Mouse (Mus musculus): Measurements from ENCODE around the gene Fhod1. TPM values are rescaled to one million over a fixed set of nuclear protein-coding genes. Genes with fewer than 3 reads are reported as not detected.

Gene Fhod1
- polyA plus RNA-seq, 1 experiment = 33.6 TPM

DNA sequence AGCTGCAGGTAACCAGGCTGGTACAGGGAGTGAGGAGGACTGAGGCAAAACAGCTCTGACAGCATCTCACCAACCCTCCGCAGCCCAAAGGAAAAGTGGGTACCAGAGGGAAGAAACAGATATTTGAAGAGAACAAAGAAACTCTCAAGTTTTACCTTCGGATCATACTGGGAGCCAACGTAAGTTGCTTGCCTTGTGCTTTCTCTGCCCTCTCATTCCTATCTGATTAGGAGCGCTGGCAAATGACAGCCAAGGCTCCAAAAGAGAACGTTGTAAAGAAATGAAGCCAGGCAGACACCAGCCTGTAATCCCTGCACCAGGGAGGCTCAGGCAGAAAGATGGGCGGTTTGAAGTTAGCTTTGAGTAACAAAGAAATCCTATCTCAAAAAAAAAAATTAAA, 20.8 kb downstream of the Fhod1 start:
- Histone ChIP-seq H3K4me3 (ENCODE audit: control insufficient read depth, insufficient read depth, low read length) (peak overlapping the region; percentile 74), H3K27me3 (ENCODE audit: control insufficient read depth, insufficient read depth, low read length) (no peaks in the 10 kb centered on the region), H3K4me1 (replicated peaks; ENCODE audit: control insufficient read depth, insufficient read depth, low read length) (peaks cover 12% of the 10 kb centered on the region), H3K27ac (ENCODE audit: control insufficient read depth, insufficient read depth, low read length) (no peak overlapping the region), H3K36me3 (ENCODE audit: control insufficient read depth, insufficient read depth, low read length) (peaks cover 25% of the 10 kb centered on the region; the same call in 1 of the 2 replicates)
- DNase-seq = no peak
- WGBS = 45% methylated on average over 6 of the region's 6 CpGs
- TF ChIP-seq POLR2A (IDR thresholded peaks at IDR 0.05; ENCODE audit: control insufficient read depth, extremely low read depth, insufficient read depth, low read length, poor library complexity) (no peak), CTCF (IDR thresholded peaks at IDR 0.05; ENCODE audit: borderline replicate concordance, control insufficient read depth, extremely low read depth, insufficient read depth, low read length, poor library complexity) (no peak)

DNA sequence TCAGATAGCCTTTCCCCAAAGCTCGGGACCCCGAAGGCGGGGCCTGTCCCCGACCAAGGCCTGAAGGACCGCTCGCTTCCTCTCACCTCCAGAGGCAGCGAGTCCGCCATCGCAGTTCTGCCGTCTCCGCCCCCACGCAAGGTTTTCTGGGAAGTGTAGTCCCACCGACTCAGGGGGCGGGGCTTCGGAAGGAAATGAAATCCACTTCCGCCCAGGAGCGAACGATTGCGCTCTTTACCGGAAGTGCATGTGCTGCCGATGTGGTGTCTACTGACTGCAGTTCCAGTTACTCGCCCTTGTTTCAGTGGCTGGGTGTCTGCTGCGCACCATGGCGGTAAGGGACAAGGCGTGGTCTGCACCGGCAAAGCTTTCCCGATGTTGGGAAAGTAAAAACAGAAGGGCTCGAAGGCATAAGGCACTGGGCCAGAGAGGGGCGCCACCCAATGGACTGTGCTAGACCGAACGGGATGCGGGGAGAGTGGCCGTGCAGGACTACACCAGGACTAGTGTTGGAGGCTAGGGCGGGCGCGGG, 21.5 kb downstream of the Fhod1 start, which contains the start of the genes Lrrc29 and Tmem208:
TSS of gene Lrrc29 (minus strand) at position 138 of the 532 bp plus-strand sequence.
TSS of gene Tmem208 (plus strand) at position 214 of the 532 bp plus-strand sequence.
- no peaks in the 10 kb centered on the region for H3K27me3 ChIP-seq (ENCODE audit: control insufficient read depth, insufficient read depth, low read length)
- WGBS = under 1% methylated on average over 36 of the region's 36 CpGs
- peaks cover 12% of the 10 kb centered on the region for H3K4me1 ChIP-seq (replicated peaks; ENCODE audit: control insufficient read depth, insufficient read depth, low read length)
- TF ChIP-seq POLR2A (IDR thresholded peaks at IDR 0.05; ENCODE audit: control insufficient read depth, extremely low read depth, insufficient read depth, low read length, poor library complexity) = peak; percentile 79
- TF ChIP-seq CTCF (IDR thresholded peaks at IDR 0.05; ENCODE audit: borderline replicate concordance, control insufficient read depth, extremely low read depth, insufficient read depth, low read length, poor library complexity) = peak; percentile 63; the same call in 1 of the 2 replicates
- H3K36me3 ChIP-seq (ENCODE audit: control insufficient read depth, insufficient read depth, low read length) = peaks cover 25% of the 10 kb centered on the region; the same call in 1 of the 2 replicates
- DNase-seq = peak; percentile 99
- peak within 1 kb of the TSS; percentile 74 for H3K4me3 ChIP-seq (ENCODE audit: control insufficient read depth, insufficient read depth, low read length)
- H3K27ac ChIP-seq (ENCODE audit: control insufficient read depth, insufficient read depth, low read length) = peak within 1 kb of the TSS; percentile 23

DNA sequence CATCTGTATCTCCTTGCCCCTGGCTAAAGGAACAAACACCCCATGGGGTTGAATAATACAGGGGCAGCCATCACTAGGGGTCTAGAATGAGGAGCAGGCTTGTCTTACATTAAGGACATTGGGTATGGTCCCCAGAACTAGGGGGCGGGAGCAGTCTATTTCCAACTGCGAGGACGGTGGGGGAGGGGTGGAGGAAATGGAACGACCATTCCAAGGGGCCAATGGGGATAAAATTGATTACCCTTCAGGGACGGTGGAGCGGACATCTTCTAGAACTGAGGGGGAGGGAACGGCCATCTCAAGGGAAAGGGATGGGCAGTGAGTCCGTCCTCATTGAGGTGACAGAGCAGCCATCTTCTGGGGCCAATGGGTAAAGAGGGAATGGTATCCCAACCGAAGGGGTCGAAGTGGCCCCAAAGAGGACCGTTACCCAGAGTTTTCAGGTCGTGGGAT, 22.1 kb downstream of the Fhod1 start:
- Histone ChIP-seq H3K27me3 (ENCODE audit: control insufficient read depth, insufficient read depth, low read length) (no peaks in the 10 kb centered on the region), H3K27ac (ENCODE audit: control insufficient read depth, insufficient read depth, low read length) (no peak overlapping the region), H3K4me3 (ENCODE audit: control insufficient read depth, insufficient read depth, low read length) (peak overlapping the region; percentile 74), H3K4me1 (replicated peaks; ENCODE audit: control insufficient read depth, insufficient read depth, low read length) (peaks cover 12% of the 10 kb centered on the region), H3K36me3 (ENCODE audit: control insufficient read depth, insufficient read depth, low read length) (peaks cover 22% of the 10 kb centered on the region; the same call in 1 of the 2 replicates)
- DNase-seq = no peak
- 1% methylated on average over 12 of the region's 12 CpGs for WGBS
- TF ChIP-seq POLR2A (IDR thresholded peaks at IDR 0.05; ENCODE audit: control insufficient read depth, extremely low read depth, insufficient read depth, low read length, poor library complexity) = no peak

DNA sequence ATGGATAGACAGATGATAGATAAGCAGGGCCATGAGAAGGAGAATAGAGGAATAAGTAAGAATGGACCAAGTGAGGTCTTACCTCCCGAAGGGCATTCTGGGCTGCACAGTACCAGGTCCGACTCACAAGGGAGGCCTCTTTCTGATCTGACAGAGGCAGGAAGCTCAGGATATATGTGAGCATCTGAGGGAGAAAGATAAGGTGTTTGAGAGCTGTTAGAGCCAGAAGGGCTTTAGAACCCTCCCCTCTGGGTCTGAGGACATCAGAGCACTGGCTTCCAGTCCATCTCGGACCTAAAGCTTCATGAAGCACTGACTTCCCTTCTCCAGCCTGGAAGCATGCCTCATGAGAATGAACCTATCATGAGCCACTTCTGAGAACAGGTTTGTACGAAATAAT, 24.6 kb downstream of the Fhod1 start:
- TF ChIP-seq CTCF (IDR thresholded peaks at IDR 0.05; ENCODE audit: borderline replicate concordance, control insufficient read depth, extremely low read depth, insufficient read depth, low read length, poor library complexity) = no peak
- TF ChIP-seq POLR2A (IDR thresholded peaks at IDR 0.05; ENCODE audit: control insufficient read depth, extremely low read depth, insufficient read depth, low read length, poor library complexity) = no peak
- H3K27me3 ChIP-seq (ENCODE audit: control insufficient read depth, insufficient read depth, low read length) = no peaks in the 10 kb centered on the region
- H3K36me3 ChIP-seq (ENCODE audit: control insufficient read depth, insufficient read depth, low read length) = peaks cover 3% of the 10 kb centered on the region
- H3K4me1 ChIP-seq (replicated peaks; ENCODE audit: control insufficient read depth, insufficient read depth, low read length) = peaks cover 12% of the 10 kb centered on the region
- 97% methylated on average over 4 of the region's 4 CpGs for WGBS
- no peak overlapping the region for H3K4me3 ChIP-seq (ENCODE audit: control insufficient read depth, insufficient read depth, low read length)
- H3K27ac ChIP-seq (ENCODE audit: control insufficient read depth, insufficient read depth, low read length) = no peak overlapping the region
- DNase-seq = no peak

DNA sequence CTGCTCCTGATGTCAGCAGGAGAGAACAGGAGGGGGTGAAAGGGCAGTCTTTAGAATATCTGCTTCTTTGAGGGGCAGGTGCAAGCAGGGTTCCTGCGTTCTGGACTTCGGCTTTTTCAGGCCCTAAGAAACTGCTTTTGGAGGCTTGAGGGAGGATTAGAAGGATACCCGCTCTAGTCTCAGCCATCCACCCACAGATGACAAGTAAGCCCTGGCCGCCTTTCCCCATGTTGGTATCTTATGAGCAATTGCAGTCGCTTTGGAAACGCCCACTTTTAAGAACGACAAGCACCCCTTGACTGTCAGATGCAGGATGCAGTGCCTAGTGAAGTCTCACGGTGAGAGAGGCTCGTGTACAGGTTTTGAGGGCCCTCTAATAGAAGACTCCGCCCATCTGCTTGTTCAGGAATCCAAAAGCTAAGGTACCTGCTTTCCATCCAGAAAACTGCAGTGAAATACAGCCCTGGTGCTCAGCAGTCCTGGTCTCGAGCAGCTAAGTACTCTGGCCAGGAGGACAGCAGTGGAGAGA, 29.0 kb downstream of the Fhod1 start:
- no peak for TF ChIP-seq POLR2A (IDR thresholded peaks at IDR 0.05; ENCODE audit: control insufficient read depth, extremely low read depth, insufficient read depth, low read length, poor library complexity)
- H3K36me3 ChIP-seq (ENCODE audit: control insufficient read depth, insufficient read depth, low read length) = peaks cover 5% of the 10 kb centered on the region; the same call in 1 of the 2 replicates
- DNase-seq = no peak
- no peaks in the 10 kb centered on the region for H3K4me1 ChIP-seq (replicated peaks; ENCODE audit: control insufficient read depth, insufficient read depth, low read length)
- 95% methylated on average over 11 of the region's 11 CpGs for WGBS
- no peak overlapping the region for H3K4me3 ChIP-seq (ENCODE audit: control insufficient read depth, insufficient read depth, low read length)
- no peaks in the 10 kb centered on the region for H3K27me3 ChIP-seq (ENCODE audit: control insufficient read depth, insufficient read depth, low read length)
- no peak overlapping the region for H3K27ac ChIP-seq (ENCODE audit: control insufficient read depth, insufficient read depth, low read length)

DNA sequence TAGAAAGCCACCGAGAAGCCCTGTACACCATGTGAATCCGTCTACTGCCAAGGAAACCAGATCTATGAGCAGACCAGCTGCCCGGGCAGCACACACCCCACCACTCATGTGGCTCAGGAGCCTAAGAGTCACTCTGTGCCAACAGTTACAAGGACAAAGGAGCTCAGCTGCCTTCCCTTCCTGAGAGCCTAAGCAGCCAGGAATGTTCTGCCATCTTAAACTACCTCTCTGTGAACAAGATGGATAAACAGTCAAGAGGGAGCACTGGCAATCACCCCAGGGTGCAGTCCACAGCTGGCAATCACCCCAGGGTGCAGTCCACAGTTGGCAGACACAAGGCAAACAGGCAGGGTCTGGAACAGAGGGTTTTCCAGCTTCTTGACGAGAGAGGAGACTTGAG, 29.8 kb downstream of the Fhod1 start:
- H3K27me3 ChIP-seq (ENCODE audit: control insufficient read depth, insufficient read depth, low read length) = no peaks in the 10 kb centered on the region
- peaks cover 5% of the 10 kb centered on the region; the same call in 1 of the 2 replicates for H3K36me3 ChIP-seq (ENCODE audit: control insufficient read depth, insufficient read depth, low read length)
- H3K4me1 ChIP-seq (replicated peaks; ENCODE audit: control insufficient read depth, insufficient read depth, low read length) = no peaks in the 10 kb centered on the region
- 96% methylated on average over 4 of the region's 4 CpGs for WGBS
- no peak overlapping the region for H3K27ac ChIP-seq (ENCODE audit: control insufficient read depth, insufficient read depth, low read length)
- TF ChIP-seq CTCF (IDR thresholded peaks at IDR 0.05; ENCODE audit: borderline replicate concordance, control insufficient read depth, extremely low read depth, insufficient read depth, low read length, poor library complexity) = no peak
- no peak for TF ChIP-seq POLR2A (IDR thresholded peaks at IDR 0.05; ENCODE audit: control insufficient read depth, extremely low read depth, insufficient read depth, low read length, poor library complexity)
- DNase-seq = no peak
- no peak overlapping the region for H3K4me3 ChIP-seq (ENCODE audit: control insufficient read depth, insufficient read depth, low read length)

All from thymus, adult 2 months (tissue).